Mouse (Mus musculus): ENCODE results near the gene Heyl. TPM values are rescaled to one million over a fixed set of nuclear protein-coding genes. Genes with fewer than 3 reads are reported as not detected.
A peak's percentile ranks its signal among the peaks of the same experiment; 100 is the strongest.

Heyl gene
- total and polyA plus RNA-seq, 3 experiments, result 15.8 to 16.8 (median 16.5) TPM

- TF ChIP-seq CTCF (IDR thresholded peaks at IDR 0.05) (no peak), POLR2A (IDR thresholded peaks at IDR 0.05; ENCODE audit: insufficient read depth, low read depth, low read length) (peak; percentile 47; the same call in 1 of the 2 replicates), EP300 (IDR thresholded peaks at IDR 0.05; ENCODE audit: insufficient read depth, low read depth, low read length) (no peak)
- Histone ChIP-seq H3K79me2 (replicated peaks; ENCODE audit: control insufficient read depth, insufficient read depth, low read length) (no peaks in the 10 kb centered on the region), H3K27me3 (ENCODE audit: control insufficient read depth, insufficient read depth, low read length) (no peaks in the 10 kb centered on the region), H3K9ac (ENCODE audit: low read depth, low read length) (peak within 1 kb of the TSS; percentile 62), H3K27ac (peak within 1 kb of the TSS; percentile 89), H3K4me1 (ENCODE audit: control insufficient read depth, insufficient read depth, low read length) (peaks cover 3% of the 10 kb centered on the region), H3K36me3 (ENCODE audit: control insufficient read depth, insufficient read depth, low read length) (no peaks in the 10 kb centered on the region), H3K4me3 (peak within 1 kb of the TSS; percentile 48)
- 2% methylated on average over 58 of the region's 58 CpGs for WGBS
- intact Hi-C loops (cut with DNase I), result no loop called here
- peak; percentile 69 to 81 for DNase-seq
Observed at GRCm38 (mm10) chr4:123201186-123202093, 31.9 kb upstream of the Heyl start, which contains the start of gene Nt5c1a. Gene Nt5c1a, plus strand, starts transcription at chr4:123201504.

DNA sequence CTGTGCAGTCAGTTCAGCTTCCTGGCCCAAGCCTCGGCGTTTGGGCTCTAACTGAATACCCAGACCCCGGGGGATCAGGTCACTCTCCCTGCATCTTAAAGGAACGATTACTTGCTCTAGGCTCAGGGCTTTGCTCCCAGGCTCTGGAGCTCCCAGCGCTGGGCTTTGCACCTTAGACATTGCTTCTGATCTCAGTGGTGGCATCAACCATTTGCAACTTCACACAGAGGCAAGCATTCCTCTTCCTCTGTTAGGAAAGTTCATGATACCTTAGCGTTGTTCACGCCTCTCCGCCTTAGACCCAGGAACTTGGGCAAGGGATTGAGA is 31.3 kb upstream of the Heyl start:
- WGBS, result 21% methylated on average over 8 of the region's 8 CpGs
- H3K79me2 ChIP-seq (replicated peaks; ENCODE audit: control insufficient read depth, insufficient read depth, low read length), result no peaks in the 10 kb centered on the region
- H3K27me3 ChIP-seq (ENCODE audit: control insufficient read depth, insufficient read depth, low read length), result no peaks in the 10 kb centered on the region
- intact Hi-C loops (cut with DNase I), result no loop called here
- H3K4me1 ChIP-seq (ENCODE audit: control insufficient read depth, insufficient read depth, low read length), result peaks cover 3% of the 10 kb centered on the region
- peak overlapping the region; percentile 62 for H3K9ac ChIP-seq (ENCODE audit: low read depth, low read length)
- TF ChIP-seq CTCF (IDR thresholded peaks at IDR 0.05) (no peak), EP300 (IDR thresholded peaks at IDR 0.05; ENCODE audit: insufficient read depth, low read depth, low read length) (no peak), POLR2A (IDR thresholded peaks at IDR 0.05; ENCODE audit: insufficient read depth, low read depth, low read length) (no peak)
- no peak for DNase-seq
- peak overlapping the region; percentile 48 for H3K4me3 ChIP-seq
- H3K27ac ChIP-seq, result peak overlapping the region; percentile 89
- H3K36me3 ChIP-seq (ENCODE audit: control insufficient read depth, insufficient read depth, low read length), result no peaks in the 10 kb centered on the region

DNA sequence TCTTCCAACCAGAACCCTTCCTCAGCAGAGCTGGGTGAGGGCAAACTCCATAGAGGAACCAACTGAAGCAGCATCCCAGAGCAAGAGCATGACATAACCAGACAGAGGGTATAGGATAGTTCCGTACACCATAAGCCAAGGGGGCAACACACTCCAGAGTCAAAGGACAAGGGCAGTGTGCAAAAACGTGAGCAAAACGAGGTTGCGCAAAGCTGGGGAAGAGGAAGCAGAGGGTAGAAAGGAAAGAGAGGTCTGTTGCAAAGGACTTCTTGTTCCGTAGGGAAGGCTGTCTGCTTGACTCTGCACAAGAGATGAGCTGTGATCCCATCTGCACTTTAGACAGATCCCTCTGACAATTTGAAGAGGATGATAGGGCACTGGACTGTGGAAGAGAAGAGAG is 26.0 kb upstream of the Heyl start:
- no peak for TF ChIP-seq EP300 (IDR thresholded peaks at IDR 0.05; ENCODE audit: insufficient read depth, low read depth, low read length)
- Histone ChIP-seq H3K79me2 (replicated peaks; ENCODE audit: control insufficient read depth, insufficient read depth, low read length) (no peaks in the 10 kb centered on the region), H3K4me1 (ENCODE audit: control insufficient read depth, insufficient read depth, low read length) (peaks cover 2% of the 10 kb centered on the region; the same call in 1 of the 2 replicates), H3K4me3 (no peak overlapping the region), H3K27ac (no peak overlapping the region), H3K9ac (ENCODE audit: low read depth, low read length) (no peak overlapping the region), H3K36me3 (ENCODE audit: control insufficient read depth, insufficient read depth, low read length) (no peaks in the 10 kb centered on the region), H3K27me3 (ENCODE audit: control insufficient read depth, insufficient read depth, low read length) (no peaks in the 10 kb centered on the region)
- intact Hi-C loops (cut with DNase I), result no loop called here
- DNase-seq, result no peak
- 70% methylated on average over 5 of the region's 5 CpGs for WGBS

GRCm38 (mm10) chr4:123210996-123211395 is 22.4 kb upstream of the Heyl start:
- 70% methylated on average over 8 of the region's 8 CpGs for WGBS
- Histone ChIP-seq H3K27ac (no peak overlapping the region), H3K79me2 (replicated peaks; ENCODE audit: control insufficient read depth, insufficient read depth, low read length) (no peaks in the 10 kb centered on the region), H3K27me3 (ENCODE audit: control insufficient read depth, insufficient read depth, low read length) (no peaks in the 10 kb centered on the region), H3K4me3 (no peak overlapping the region), H3K36me3 (ENCODE audit: control insufficient read depth, insufficient read depth, low read length) (no peaks in the 10 kb centered on the region), H3K9ac (ENCODE audit: low read depth, low read length) (no peak overlapping the region), H3K4me1 (ENCODE audit: control insufficient read depth, insufficient read depth, low read length) (no peaks in the 10 kb centered on the region)
- no peak for DNase-seq
- intact Hi-C loops (cut with DNase I), result no loop called here
- TF ChIP-seq CTCF (IDR thresholded peaks at IDR 0.05) (no peak), POLR2A (IDR thresholded peaks at IDR 0.05; ENCODE audit: insufficient read depth, low read depth, low read length) (no peak), EP300 (IDR thresholded peaks at IDR 0.05; ENCODE audit: insufficient read depth, low read depth, low read length) (no peak)

GRCm38 (mm10) chr4:123211453-123211852 is 21.9 kb upstream of the Heyl start:
- Histone ChIP-seq H3K79me2 (replicated peaks; ENCODE audit: control insufficient read depth, insufficient read depth, low read length) (no peaks in the 10 kb centered on the region), H3K27ac (no peak overlapping the region), H3K27me3 (ENCODE audit: control insufficient read depth, insufficient read depth, low read length) (no peaks in the 10 kb centered on the region), H3K4me1 (ENCODE audit: control insufficient read depth, insufficient read depth, low read length) (no peaks in the 10 kb centered on the region), H3K36me3 (ENCODE audit: control insufficient read depth, insufficient read depth, low read length) (no peaks in the 10 kb centered on the region), H3K9ac (ENCODE audit: low read depth, low read length) (no peak overlapping the region), H3K4me3 (no peak overlapping the region)
- WGBS, result 62% methylated on average over 5 of the region's 5 CpGs
- no peak for DNase-seq
- no peak for TF ChIP-seq POLR2A (IDR thresholded peaks at IDR 0.05; ENCODE audit: insufficient read depth, low read depth, low read length)
- TF ChIP-seq EP300 (IDR thresholded peaks at IDR 0.05; ENCODE audit: insufficient read depth, low read depth, low read length), result no peak
- no peak for TF ChIP-seq CTCF (IDR thresholded peaks at IDR 0.05)
- intact Hi-C loops (cut with DNase I), result no loop called here

DNA sequence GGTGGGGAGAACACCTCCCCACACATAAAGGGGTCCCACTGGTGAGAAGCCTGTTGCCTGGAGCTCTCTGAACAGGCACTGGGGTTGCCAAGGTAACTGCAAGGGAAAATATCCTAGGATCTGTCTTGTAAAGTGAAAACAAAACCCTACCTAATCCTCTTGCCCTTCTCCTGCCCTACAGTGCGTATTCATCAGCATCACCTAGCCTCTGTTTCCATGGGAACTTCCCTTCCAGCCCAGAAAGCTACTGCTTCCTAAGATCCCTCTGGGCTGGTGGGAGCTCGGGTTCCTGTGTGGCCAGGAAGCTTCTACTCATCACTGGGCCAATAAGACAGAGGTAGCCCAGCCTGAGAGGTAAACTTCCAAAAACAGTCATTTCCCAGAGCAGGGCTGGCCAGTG is 21.0 kb upstream of the Heyl start:
- Histone ChIP-seq H3K27ac (no peak overlapping the region), H3K4me1 (ENCODE audit: control insufficient read depth, insufficient read depth, low read length) (no peaks in the 10 kb centered on the region), H3K79me2 (replicated peaks; ENCODE audit: control insufficient read depth, insufficient read depth, low read length) (no peaks in the 10 kb centered on the region), H3K9ac (ENCODE audit: low read depth, low read length) (no peak overlapping the region), H3K27me3 (ENCODE audit: control insufficient read depth, insufficient read depth, low read length) (no peaks in the 10 kb centered on the region), H3K4me3 (no peak overlapping the region), H3K36me3 (ENCODE audit: control insufficient read depth, insufficient read depth, low read length) (no peaks in the 10 kb centered on the region)
- no peak for DNase-seq
- no peak for TF ChIP-seq POLR2A (IDR thresholded peaks at IDR 0.05; ENCODE audit: insufficient read depth, low read depth, low read length)
- no peak for TF ChIP-seq EP300 (IDR thresholded peaks at IDR 0.05; ENCODE audit: insufficient read depth, low read depth, low read length)
- TF ChIP-seq CTCF (IDR thresholded peaks at IDR 0.05), result no peak
- WGBS, result 57% methylated on average over 2 of the region's 2 CpGs
- intact Hi-C loops (cut with DNase I), result no loop called here
